13 mouse cellular contexts compared by ENCODE assay signal in the genomic region with DNA sequence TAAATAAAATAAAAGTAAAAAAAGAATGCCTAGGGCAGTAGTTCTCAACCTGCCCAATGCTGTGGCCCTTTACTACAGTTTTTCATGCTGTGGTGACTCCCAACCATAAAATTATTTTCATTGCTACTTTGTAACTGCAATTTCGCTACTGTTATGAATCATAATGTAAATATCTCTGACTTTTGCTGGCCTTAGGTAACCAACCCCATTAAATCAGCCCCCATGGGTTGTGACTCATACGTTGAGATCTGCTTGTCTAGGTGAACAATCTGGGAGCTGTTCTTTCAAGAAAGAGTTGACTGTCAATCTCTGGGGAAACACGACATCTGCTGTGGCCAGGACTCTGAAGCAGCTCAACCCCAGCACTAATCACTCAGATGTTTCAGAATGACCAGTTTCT. TPM values are rescaled to one million over a fixed set of nuclear protein-coding genes. Genes with fewer than 3 reads are reported as not detected.
"Had no signal": no experiment of that assay in that cellular context is flagged by ENCODE, and none has a peak within 500 bp of the region (broad histone marks: within the 10 kb centered on the region; RNA-seq: fewer than 3 reads in every experiment).

No protein-coding gene starts in this region.

- H3K36me3 ChIP-seq: limb, embryonic 12.5 days; liver, embryonic 13.5 days; midbrain, embryonic 12.5 days; neural tube, embryonic 15.5 days had no signal

- H3K4me2 ChIP-seq: limb, embryonic 12.5 days; liver, embryonic 13.5 days; midbrain, embryonic 12.5 days; neural tube, embryonic 15.5 days had no signal

- H3K4me1 ChIP-seq: limb, embryonic 12.5 days; liver, embryonic 13.5 days; midbrain, embryonic 12.5 days; neural tube, embryonic 15.5 days had no signal

- H3K4me3 ChIP-seq: limb, embryonic 12.5 days; liver, embryonic 13.5 days; midbrain, embryonic 12.5 days; neural tube, embryonic 15.5 days had no signal

- H3K27me3 ChIP-seq: limb, embryonic 12.5 days; liver, embryonic 13.5 days; midbrain, embryonic 12.5 days; neural tube, embryonic 15.5 days had no signal

- DNase-seq: kidney, adult 8-10 months; kidney, postnatal 25 days; layer of hippocampus, adult 9-11 months; layer of hippocampus, postnatal 36 days; liver; liver, embryonic 13.5 days; lung, adult 18-20 months; thymus, adult 2 months; thymus, postnatal 25 days had no signal

- H3K9me3 ChIP-seq: liver, embryonic 13.5 days had no signal

- H3K27ac ChIP-seq: limb, embryonic 12.5 days; liver, embryonic 13.5 days; midbrain, embryonic 12.5 days; neural tube, embryonic 15.5 days had no signal

- H3K9ac ChIP-seq: limb, embryonic 12.5 days; liver, embryonic 13.5 days; midbrain, embryonic 12.5 days; neural tube, embryonic 15.5 days had no signal

RNA-seq across cellular contexts. Expression of gene Pcolce2, which starts 13.3 kb away (rescaled TPM):
- total RNA-seq: megakaryocyte-erythroid progenitor cell, adult 5-6 weeks had no signal
